Mouse (Mus musculus): ENCODE measurements at regions not wholly inside any gene's neighbourhood (a gene's known extent, or its start where the extent isn't known, plus 50 kb on each side); places are given as distances from the start of the nearest gene placed in this dataset.

DNA sequence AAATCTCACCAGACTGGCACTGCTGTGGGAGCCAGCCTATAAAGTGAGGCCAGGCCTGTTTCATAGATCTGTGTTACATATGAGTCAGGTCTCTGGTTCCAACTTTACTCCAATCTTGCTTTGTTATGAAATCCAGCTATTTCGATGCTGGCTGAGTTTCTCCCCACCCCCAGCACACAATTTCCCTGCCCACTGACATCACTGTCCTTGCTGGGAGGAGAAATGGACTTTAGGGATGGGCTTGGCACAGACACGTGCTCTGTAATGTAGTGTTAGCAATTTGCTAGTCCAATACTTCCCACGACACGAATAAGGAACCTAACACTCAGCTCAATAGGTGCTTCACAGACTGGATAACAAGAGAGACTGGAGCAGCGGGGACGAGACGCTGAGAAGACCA is 79.5 kb upstream of the Pcsk6 start:
- TF ChIP-seq CTCF (IDR thresholded peaks at IDR 0.05; ENCODE audit: control insufficient read depth, insufficient read depth, insufficient read length) (no peak), MAX (IDR thresholded peaks at IDR 0.05) (no peak)

Data from C2C12 (cell line).